Mouse (Mus musculus): ENCODE results near the gene Olfr1380. TPM values are rescaled to one million over a fixed set of nuclear protein-coding genes. Genes with fewer than 3 reads are reported as not detected.

Gene Olfr1380
- polyA plus RNA-seq, 1 experiment: not detected

Other genes starting within 250 kb of the Olfr1380 start
- not detected in 2 replicates for gene Olfr1391, start 234.1 kb upstream of the Olfr1380 start, polyA plus RNA-seq (2012; rRNA removed)
- not detected in 2 replicates for gene Olfr1390, start 221.7 kb upstream of the Olfr1380 start, polyA plus RNA-seq (2012; rRNA removed)
- gene Olfr1389, start 133.8 kb upstream of the Olfr1380 start, polyA plus RNA-seq (2012; rRNA removed): not detected in 2 replicates
- 0.04 and 0.14 TPM in 2 replicates for gene Olfr1388, start 120.3 kb upstream of the Olfr1380 start, polyA plus RNA-seq (2012; rRNA removed)
- not detected in 2 replicates for gene Olfr1387, start 101.5 kb upstream of the Olfr1380 start, polyA plus RNA-seq (2012; rRNA removed)
- gene Olfr1386, start 91.8 kb upstream of the Olfr1380 start, polyA plus RNA-seq (2012; rRNA removed): not detected in 2 replicates
- gene Olfr1385, start 67.8 kb upstream of the Olfr1380 start, polyA plus RNA-seq (2012; rRNA removed): not detected in 2 replicates
- gene Olfr1384, start 50.2 kb upstream of the Olfr1380 start, polyA plus RNA-seq (2012; rRNA removed): not detected in 2 replicates
- gene Olfr1383, start 37.2 kb upstream of the Olfr1380 start, polyA plus RNA-seq (2012; rRNA removed): not detected in 2 replicates
- gene Olfr1382, start 28.6 kb upstream of the Olfr1380 start, polyA plus RNA-seq (2012; rRNA removed): not detected in 2 replicates
- gene Olfr1381, start 13.4 kb upstream of the Olfr1380 start, polyA plus RNA-seq (2012; rRNA removed): not detected in 2 replicates
- gene Flt4, start 52.4 kb downstream of the Olfr1380 start, polyA plus RNA-seq (2012; rRNA removed): 4.2 and 6.3 TPM in 2 replicates
- 0.19 and 0.26 TPM in 2 replicates for gene Scgb3a1, start 106.7 kb downstream of the Olfr1380 start, polyA plus RNA-seq (2012; rRNA removed)
- gene Cnot6, start 155.8 kb downstream of the Olfr1380 start, polyA plus RNA-seq (2012; rRNA removed): 27.7 and 29.9 TPM in 2 replicates
- gene Gfpt2, start 237.3 kb downstream of the Olfr1380 start, polyA plus RNA-seq (2012; rRNA removed): 11.3 and 13.6 TPM in 2 replicates